Mouse (Mus musculus) adrenal gland, postnatal 10 days (tissue): ENCODE results near the gene Git2. TPM values are rescaled to one million over a fixed set of nuclear protein-coding genes. Genes with fewer than 3 reads are reported as not detected.

ENCODE experiments used
- DNase-seq: peaks from one replicate; pipeline ENCODE4 v3.0.0; 2021; ENCODE audit warnings: mixed read lengths
- total RNA-seq, 2 experiments: library from RNA; stranded (reverse); gene quantifications; 2 replicates each; pipeline ENCODE4 v1.2.3; 2021

Gene Git2
- total RNA-seq, 2 experiments from 2014 or later, result 45.3 to 63.5 TPM

GRCm38 (mm10) chr5:114797253-114797652 lies 21.9 kb upstream of the Git2 start:
- no peak for DNase-seq

- no peak for DNase-seq
Observed at GRCm38 (mm10) chr5:114796299-114797012, 21.1 kb upstream of the Git2 start.

DNA sequence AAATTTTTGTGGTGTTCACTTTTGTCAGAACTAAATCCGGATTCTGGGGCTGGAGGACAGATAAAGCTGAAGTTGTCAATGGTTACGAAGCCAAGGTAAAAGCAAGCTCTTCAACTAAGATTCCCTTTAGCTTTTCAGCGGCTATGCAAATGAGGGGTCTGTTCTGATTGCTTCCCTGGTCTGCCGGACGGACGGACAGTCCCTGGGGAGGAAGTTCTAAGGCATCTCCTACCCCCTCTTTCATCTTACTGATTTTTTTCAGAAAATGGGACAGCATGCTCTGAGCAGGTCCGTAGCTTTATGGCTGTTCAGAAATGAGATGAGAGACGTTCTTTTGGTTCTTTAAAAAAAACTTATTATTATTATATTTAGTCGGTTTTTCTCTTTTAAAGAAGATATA lies 20.3 kb upstream of the Git2 start:
- no peak for DNase-seq

DNA sequence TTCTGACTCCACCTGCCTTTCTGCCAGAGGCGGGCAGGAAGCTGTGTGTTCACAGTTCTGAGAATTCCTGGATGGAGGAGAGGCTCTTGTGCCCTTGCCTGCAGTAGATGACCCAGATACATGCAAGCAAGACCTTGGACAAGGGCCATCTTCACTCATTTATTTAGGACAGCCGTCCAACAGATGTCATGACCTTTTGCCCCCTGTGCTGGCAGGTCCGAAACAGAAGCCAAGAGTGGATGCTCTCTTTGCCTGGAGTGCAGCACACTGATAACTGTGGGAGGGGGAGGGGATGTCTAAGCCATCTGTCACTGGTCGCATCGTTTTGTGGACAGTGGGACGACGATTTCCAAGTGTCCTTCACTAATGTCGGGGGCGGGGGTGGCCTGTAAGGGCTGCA lies 19.9 kb upstream of the Git2 start:
- peak; percentile 63 for DNase-seq

- DNase-seq, result no peak
Observed at GRCm38 (mm10) chr5:114794609-114795008, 19.3 kb upstream of the Git2 start.

GRCm38 (mm10) chr5:114793317-114793716 lies 18.0 kb upstream of the Git2 start:
- DNase-seq, result peak; percentile 51

DNA sequence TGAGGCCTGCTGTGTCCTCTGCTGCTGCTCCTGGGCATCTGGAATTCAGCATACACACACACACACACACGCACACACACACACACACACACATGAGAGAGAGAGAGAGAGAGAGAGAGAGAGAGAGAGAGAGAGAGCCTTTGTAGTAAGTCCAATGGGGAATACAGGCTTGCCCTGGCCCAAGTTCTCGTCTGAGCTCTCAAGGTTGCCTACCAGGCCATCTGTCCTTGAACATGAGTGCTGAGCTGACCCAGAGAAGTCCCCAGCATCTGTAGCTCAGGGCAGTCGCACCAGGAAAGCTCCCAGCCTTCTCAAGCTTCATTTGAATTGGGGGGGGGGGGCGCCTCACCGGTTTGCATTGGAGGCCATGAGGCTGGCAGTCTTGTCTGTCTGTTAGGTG lies 9.9 kb upstream of the Git2 start:
- DNase-seq, result peak; percentile 52

DNA sequence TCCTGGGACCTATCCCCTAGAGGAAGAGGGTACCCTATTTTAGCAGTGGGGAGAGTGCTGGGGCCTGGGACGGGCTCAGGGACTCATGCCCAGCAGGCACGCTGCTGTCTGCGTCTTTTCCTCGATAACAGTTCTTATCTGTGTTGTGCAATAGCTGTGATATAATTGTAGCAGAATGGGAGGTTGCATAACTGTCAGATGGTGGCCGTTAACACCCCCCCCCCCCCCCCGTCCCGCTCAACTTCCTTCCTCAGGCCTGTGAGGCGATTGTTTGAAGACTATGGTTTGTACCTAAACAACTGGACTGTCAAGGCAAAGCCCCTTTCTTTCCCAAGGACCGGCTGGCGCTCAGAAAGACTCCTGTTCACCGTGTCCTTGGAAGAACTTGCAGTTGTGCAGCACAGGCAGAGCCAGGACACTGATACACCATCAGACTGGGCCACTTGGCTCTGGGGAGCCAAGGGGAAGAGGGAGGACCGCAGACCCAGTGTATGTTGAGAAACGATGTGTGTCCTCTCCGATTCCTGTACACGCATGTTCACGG lies 9.4 kb upstream of the Git2 start:
- DNase-seq, result peak; percentile 56

GRCm38 (mm10) chr5:114783405-114784163 lies 8.3 kb upstream of the Git2 start:
- no peak for DNase-seq

DNA sequence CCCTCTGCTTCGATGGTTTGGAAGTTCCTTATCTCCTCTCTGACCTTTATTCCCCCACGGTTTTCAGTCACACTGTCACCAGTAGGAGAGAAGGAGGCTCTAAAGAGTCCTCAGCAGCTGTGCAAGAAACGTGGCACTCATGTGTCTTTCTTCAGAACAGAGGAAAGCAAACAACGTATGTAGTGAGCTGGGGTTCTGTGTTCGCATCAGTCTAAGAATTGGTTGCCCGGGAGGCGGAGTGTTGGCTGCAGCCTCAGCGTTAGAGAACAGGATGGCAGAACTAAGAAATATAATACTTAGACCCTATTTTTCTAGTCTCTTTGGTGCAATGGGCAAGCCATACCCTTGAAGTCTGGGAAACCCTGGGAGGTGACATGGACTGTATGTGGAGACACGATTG lies 7.7 kb upstream of the Git2 start:
- no peak for DNase-seq

DNA sequence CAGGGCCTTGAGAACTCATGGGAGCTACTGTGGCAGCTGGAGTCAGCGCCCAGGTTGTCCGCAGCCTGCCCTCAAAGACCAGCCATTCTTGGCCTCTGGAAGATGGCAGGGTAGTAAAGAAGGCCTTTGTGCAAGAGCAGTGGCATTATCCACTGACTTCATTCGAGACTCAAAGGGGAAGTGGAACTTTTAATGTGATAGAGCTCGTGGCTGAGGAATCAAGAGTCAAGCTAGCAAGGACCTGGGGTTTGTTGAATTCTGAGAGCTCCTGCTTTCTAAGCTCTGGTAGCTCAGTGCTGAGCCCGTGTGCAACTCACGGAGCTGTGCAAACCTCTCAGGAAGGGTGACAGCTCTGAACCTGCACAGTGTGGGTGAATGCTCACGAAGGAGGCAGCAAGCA lies 5.6 kb upstream of the Git2 start:
- DNase-seq, result no peak

- DNase-seq, result no peak
Observed at GRCm38 (mm10) chr5:114779956-114780489, 4.7 kb upstream of the Git2 start.

GRCm38 (mm10) chr5:114776174-114776573 lies 857 bp upstream of the Git2 start:
- no peak for DNase-seq

GRCm38 (mm10) chr5:114774403-114775051 lies 790 bp downstream of the Git2 start, which contains the start of gene Ankrd13a:
Gene Ankrd13a (plus strand): TSS chr5:114774677.
- peak; percentile 93 for DNase-seq

- DNase-seq, result peak; percentile 37
Observed at GRCm38 (mm10) chr5:114773780-114774179, 1.5 kb downstream of the Git2 start.

GRCm38 (mm10) chr5:114773211-114773710 lies 2.1 kb downstream of the Git2 start:
- peak; percentile 98 for DNase-seq

- peak; percentile 77 for DNase-seq
Observed at GRCm38 (mm10) chr5:114772456-114773203, 2.7 kb downstream of the Git2 start.

GRCm38 (mm10) chr5:114771796-114772195 lies 3.5 kb downstream of the Git2 start:
- DNase-seq, result no peak

- DNase-seq, result no peak
Observed at GRCm38 (mm10) chr5:114769786-114770185, 5.5 kb downstream of the Git2 start.

DNA sequence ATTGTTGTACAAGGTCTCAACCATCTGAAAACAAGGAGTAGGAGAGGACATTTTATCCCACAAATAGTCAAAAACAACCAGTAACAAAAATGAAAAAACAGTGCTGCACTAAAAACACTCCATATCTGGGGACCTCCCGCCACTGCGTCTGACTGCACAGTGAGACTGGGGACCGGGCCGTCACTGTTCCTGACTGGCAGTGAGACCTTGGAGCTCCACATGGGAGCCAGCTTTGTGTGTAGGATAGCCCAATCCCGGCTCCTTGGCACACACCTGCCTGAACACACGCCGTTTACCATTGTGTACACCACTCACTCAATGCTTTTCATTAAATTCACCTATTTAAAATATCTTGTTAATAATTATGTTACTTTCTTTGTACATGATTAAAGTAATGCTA lies 8.1 kb downstream of the Git2 start:
- DNase-seq, result no peak

DNA sequence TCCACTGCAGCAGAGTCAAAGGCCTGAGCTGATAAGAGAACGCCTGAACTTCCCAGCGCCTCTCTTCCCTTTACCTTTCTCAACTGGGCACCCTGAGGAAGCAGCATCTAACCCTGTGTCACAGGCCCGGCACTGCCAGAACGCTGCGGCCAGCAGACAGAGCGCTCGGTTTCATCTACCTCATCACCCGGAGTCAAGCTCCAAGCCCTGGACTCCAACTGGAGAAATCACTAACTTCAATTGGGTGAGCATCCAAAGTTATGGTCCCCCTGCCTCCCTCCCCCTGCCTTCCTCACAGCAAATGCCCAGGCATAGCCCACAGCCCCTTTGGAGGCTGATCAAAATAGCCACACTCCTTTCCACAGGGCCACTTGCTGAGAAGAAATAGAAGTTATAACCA lies 8.6 kb downstream of the Git2 start:
- DNase-seq, result no peak
